In genomic region chr2:124930719-124931118, GRCm38 (mm10) we compare ENCODE assay signal across 17 mouse cellular contexts.
"Had no signal": no experiment of that assay in that cellular context is flagged by ENCODE, and none has a peak within 500 bp of the region (broad histone marks: within the 10 kb centered on the region; RNA-seq: fewer than 3 reads in every experiment).

No protein-coding gene starts in this region.

- H3K4me2 ChIP-seq: limb, embryonic 12.5 days; liver, embryonic 13.5 days; lung, embryonic 15.5 days; midbrain, embryonic 13.5 days; neural tube, embryonic 12.5 days; stomach, embryonic 15.5 days had no signal

- H3K4me3 ChIP-seq: limb, embryonic 12.5 days; liver, embryonic 13.5 days; lung, embryonic 15.5 days; megakaryocyte, embryonic 14.5 days; midbrain, embryonic 13.5 days; neural tube, embryonic 12.5 days; stomach, embryonic 15.5 days had no signal

- DNase-seq: kidney, adult 8-10 months; kidney, postnatal 25 days; liver; liver, embryonic 13.5 days; liver, postnatal 0 days; lung, postnatal 14 days; right cerebral cortex, postnatal 14 days; thymus, postnatal 36 days had no signal

- ATAC-seq: inflammation-experienced regulatory T-cells, adult 6 months; intestine, postnatal 0 days; liver, postnatal 0 days; midbrain, embryonic 13.5 days had no signal

- H3K9ac ChIP-seq: limb, embryonic 12.5 days; liver, embryonic 13.5 days; liver, postnatal 0 days; lung, embryonic 15.5 days; midbrain, embryonic 13.5 days; neural tube, embryonic 12.5 days; stomach, embryonic 15.5 days had no signal

- H3K27ac ChIP-seq: limb, embryonic 12.5 days; liver, embryonic 13.5 days; lung, embryonic 15.5 days; macrophage; midbrain, embryonic 13.5 days; neural tube, embryonic 12.5 days; stomach, embryonic 15.5 days had no signal

- H3K27me3 ChIP-seq: limb, embryonic 12.5 days; liver, embryonic 13.5 days; lung, embryonic 15.5 days; megakaryocyte, embryonic 14.5 days; neural tube, embryonic 12.5 days; stomach, embryonic 15.5 days had no signal

- H3K9me3 ChIP-seq: limb, embryonic 12.5 days; liver, embryonic 13.5 days; lung, embryonic 15.5 days; midbrain, embryonic 13.5 days; neural tube, embryonic 12.5 days; stomach, embryonic 15.5 days had no signal

- H3K36me3 ChIP-seq: limb, embryonic 12.5 days; liver, embryonic 13.5 days; lung, embryonic 15.5 days; midbrain, embryonic 13.5 days; neural tube, embryonic 12.5 days; stomach, embryonic 15.5 days had no signal

- H3K4me1 ChIP-seq: liver, embryonic 13.5 days; lung, embryonic 15.5 days; stomach, embryonic 15.5 days had no signal
